Mouse (Mus musculus): ENCODE data around the gene Tepsin.
A peak's percentile ranks its signal among the peaks of the same experiment; 100 is the strongest.

Tepsin gene

DNA sequence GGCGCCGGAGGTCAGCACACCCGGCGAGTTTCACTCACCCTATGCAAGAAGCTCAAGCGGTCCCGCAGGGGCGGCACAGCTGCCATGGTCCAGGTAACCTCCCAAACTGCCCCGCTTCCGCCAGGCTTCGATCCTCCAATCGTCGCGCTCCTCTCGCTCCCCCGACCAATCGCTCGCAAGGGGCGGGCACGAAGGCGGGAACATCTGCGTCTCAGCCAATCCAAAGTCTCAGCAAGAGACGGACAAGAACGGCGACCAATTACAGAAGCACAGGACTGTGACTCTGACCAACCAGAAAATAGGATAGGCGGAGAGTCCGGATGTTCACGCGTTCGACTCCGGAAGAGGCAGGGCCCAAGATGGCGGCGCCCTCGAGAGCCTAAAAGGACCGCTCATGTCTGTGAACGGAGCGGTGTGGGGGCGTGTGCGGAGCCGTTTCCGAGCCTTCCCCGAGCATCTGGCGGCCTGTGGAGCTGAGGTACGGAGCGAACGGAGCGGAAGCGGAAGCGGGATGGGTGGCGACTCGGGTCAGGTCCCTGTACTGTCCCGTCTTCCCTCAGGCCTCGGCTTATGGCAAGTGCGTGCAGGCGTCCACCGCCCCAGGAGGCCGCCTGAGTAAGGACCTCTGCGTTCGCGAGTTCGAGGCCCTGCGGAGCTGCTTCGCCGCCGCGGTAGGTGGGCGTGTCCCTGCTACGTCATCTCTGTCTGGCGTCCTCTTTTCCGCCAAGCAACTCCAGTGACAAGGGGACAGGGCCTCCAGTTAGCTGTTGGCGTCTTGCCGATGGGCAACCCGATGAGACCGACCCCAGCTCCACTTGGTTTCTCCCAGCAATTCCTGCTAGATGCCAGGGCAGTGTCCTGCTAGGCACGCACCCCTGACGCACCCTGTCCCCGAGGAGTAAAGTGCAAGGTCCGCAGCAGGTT is at the start of gene Tepsin, which contains the start of gene Ndufaf8:
Gene Tepsin, minus strand, starts transcription at position 144 of the 924 bp plus-strand sequence.
Gene Ndufaf8, plus strand, starts transcription at position 341 of the 924 bp plus-strand sequence.
- peak; percentile 98 for DNase-seq (ENCODE audit: low spot score)

DNA sequence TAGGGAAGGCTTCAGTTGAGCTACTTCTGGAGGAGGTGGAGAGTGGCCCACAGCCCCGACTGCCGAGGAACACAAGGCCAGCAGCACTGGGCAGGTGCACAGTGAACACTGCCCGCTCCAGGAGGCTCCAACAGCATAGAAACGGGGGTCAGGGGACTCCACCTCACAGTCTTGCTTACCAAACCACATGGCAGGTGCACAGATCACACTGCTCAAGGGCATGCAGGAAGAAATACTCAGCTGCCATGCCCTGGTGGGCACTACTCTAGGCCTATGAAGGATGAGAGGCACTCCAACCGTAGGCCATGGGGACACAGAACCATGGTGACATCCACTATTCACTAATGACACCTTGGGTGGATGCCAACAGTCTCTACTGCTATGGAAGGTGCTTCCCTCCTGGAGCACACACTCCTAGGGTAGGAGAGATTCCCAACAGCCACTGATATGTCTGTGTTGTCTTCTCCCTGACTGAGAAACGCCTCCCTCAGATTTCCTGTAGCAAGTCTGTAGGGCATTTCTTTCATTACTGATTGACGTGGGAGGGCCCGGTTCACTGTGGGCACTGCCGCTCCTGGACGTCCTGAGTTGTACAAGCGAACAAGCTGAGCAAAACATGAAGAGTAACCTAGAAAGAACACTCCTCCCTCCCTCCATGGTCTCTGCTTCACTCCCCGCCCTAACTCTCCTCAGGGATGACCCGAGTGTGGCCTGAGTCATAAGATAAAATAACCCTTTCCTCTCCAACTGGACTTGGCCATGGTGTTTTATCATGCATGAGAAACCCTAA is 45.4 kb upstream of the Tepsin start:
- no peak for DNase-seq (ENCODE audit: low spot score)

DNA sequence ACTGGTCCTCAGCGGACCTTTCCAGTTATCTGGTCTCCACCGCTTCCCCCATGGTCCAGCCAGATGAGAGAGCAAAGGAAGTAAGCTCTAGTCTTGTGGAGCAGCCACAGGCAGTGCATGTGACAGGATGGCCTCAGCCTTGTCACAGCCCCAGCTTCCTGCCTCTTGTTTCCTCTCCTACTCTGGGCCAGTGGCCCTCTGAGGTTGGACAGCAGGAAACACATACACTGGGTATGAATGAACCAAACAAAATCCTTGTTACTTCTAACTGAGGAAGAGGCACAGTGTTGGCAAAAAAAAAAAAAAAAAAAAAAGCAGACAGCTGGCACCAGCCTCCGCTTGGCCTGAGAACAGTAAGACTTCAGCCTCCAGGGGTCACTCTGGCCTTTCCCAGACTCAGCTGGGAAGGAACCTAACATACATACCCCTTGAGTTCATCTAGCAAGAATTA is 44.1 kb upstream of the Tepsin start:
- DNase-seq (ENCODE audit: low spot score) = peak; percentile 29

DNA sequence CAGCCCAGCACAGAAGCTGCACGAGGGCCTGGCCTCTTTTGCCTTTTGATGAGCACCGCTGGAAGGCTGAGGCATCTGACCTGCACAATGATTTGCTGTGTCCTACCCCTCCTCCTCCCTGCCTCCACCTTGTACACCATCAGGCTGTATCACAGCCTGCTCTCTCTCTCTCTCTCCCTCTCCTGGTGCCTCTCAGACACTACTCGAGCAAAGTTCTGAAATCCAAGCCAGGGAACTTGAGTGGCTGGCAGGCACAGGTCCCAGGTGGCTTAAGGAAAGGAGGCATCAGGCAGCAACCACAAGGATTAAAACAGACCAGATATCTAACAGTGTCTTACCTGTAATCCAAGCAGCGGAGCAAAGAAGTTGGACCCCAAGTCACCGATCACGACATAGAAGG is 41.7 kb upstream of the Tepsin start:
- DNase-seq (ENCODE audit: low spot score) = no peak

DNA sequence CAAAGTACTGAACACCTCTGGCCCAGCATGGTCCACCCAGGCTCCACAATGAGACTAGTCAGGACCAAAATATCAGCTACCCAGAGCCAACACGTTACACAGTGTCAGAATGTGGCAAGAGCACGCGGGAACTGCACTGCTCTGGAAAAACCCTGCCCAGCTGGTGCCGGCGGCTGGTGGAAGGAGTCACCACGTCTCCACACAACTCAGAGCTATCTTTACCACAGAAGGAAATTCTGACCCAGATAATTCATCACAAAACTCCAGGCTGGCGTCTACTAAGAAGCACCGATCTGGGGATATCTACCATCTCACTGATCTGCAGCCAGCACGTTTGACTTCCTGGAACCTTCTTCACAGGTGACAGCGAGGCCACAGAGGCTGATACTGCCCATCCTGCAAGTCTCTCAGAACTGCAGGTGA is 40.8 kb upstream of the Tepsin start:
- no peak for DNase-seq (ENCODE audit: low spot score)

DNA sequence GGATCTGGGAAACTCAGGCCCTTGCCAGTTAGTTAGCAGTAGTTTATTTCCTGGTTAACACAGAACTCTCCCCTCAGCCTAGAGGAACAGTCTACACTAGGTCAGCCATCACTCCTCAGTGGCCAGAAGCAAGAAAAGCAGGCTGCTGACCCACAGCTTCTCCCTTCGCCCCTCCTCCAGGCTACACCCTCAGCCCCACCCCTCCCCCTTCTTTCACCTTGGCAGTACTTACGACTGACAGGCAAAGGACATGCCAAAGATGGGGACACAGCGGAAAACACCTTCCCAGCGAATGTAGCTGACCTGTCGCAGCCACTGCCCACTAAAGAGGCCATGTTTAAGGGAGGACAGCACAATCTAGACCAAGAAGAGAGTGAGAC is 39.1 kb upstream of the Tepsin start:
- peak; percentile 13 for DNase-seq (ENCODE audit: low spot score)

DNA sequence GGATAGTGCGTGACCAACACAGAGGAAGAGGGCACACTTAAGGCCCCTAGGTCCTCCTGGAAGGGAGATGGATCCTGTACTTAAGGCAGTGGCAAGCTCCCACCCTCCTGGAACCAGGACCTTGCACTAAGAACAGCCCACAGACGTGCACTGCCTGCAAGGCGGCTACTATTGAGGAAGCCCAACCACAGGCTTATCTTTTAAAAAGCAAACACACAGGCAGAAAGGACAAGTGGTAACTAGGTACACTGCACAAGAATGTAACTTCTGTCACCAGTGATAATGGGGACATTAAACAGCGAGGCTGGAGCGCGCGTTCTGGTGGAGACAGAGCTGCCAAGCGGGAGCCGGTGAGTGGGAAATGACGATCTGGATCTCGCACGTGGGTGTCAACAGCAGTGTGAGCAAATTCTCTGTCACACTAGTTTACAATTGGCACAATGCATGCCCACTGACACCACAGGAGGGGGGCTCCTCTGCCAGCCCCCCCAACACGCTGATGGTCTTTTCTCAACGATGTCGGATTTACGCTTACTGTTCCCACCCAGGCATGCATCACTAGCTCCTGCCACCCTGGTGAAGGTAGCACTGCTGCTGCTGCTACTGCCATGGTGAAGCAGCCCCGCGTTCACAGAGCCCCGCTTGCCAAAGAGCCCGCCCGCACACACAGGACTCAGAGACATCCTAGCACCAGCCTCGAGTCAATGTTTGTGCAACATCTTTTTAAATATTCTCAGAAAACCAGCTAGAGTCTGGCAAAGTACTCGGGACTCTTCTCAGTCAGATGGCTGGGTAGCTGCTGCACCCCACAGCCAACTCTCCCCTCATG is 38.5 kb upstream of the Tepsin start:
- no peak for DNase-seq (ENCODE audit: low spot score)

DNA sequence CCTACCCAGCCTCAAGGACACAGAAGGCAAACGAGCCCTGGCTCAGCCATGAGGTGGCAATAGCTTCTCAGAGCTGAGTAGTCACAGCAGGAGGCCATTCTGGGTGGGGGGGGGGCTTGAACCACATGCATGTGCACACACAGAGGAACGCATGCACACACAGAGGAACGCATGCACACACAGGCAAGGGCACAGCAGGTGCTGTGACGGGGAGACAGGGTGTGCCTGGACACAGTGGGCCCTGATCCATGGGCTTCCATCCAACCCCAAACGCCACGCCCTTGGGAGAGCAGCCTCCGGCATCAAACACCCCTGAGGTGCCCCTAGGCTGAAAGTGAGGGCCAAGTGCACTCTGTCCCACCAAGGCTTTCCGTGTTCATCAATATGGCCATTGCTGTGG is 37.7 kb upstream of the Tepsin start:
- DNase-seq (ENCODE audit: low spot score) = no peak

DNA sequence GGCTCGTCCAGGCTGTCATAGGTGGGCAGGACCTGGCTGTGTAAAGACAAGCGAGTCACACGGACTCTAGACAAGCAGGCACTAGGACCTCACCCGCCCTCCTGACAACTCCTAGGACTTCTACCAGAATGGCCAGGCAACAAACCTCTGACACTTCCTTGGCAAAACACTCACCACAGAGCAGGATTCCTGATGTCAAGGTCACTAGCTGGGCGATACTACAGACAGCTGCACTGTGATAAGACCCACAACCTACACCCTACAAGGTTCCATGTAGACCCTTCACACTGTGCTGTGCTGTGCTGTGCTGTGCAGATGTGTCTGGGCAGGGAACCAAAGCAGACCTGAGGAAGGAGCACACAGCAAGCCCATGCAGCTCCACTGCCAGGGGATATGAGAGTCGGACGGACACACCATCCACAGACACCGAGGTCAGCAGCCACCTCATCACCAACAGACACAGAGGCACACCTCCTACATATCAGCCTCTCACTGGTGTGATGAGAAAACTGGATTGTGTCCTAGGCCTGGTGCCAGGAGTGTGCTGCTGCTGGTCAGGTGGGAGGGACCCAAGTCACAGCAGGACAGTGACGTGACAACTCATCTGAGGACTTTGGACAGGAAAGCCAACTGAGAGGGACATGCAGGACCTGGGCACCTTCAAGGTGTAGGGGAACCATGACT is 36.5 kb upstream of the Tepsin start:
- no peak for DNase-seq (ENCODE audit: low spot score)

DNA sequence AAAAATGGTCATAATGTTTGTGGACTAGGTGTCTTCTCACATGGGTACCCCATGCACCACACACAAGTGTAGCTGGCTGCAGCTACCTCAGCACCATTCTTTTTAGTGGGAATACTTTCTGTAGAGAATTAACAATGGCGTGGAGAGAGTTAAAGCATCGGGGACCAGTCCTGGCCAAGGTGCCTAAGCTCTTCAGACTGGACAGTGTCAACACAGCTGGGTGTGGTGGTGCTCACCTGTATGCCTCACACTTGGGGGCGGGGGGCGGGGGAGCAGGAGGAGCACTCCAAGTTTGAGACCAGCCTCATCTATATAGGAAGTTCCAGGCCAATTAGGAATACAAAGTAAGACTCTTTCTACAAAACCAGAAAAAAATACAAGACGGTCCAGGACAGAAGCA is 35.6 kb upstream of the Tepsin start:
- no peak for DNase-seq (ENCODE audit: low spot score)

DNA sequence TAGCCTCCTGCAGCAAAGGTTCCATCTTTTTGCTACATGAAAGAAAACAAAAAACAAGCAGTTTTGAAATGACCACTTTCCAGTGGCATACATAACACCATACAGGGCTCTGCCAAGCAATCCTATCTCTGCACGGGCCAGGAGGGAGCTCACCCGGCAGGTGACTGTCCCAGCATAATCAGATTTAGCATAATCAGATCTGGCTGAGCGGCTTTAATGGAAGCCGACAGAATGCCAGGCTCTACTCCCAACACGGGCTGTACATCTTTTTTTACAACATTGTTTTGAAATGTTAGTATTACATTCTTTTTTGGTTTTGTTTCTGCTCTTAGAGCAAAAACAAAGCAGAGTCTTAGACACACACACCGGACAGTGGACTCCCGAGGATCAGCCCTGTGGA is 30.8 kb upstream of the Tepsin start:
- DNase-seq (ENCODE audit: low spot score) = no peak

DNA sequence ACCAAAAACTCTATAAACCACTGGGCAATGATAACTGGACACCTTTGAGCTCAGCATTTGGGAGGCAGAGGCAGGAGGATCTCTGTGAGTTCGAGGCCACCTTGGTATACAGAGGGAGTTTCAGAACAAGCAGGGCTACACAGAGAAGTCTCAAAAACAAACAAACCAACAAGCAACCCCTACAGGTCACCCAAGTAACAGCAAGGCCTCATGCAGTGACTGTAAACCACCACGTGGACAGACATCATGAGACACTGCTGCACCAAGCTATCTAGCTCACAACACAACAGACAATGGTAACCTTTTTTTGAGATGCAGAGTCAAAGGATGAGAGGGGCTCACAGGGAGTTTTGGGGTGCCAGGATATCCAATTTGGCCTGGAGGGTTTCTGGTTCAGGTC is 28.3 kb upstream of the Tepsin start:
- DNase-seq (ENCODE audit: low spot score) = no peak

DNA sequence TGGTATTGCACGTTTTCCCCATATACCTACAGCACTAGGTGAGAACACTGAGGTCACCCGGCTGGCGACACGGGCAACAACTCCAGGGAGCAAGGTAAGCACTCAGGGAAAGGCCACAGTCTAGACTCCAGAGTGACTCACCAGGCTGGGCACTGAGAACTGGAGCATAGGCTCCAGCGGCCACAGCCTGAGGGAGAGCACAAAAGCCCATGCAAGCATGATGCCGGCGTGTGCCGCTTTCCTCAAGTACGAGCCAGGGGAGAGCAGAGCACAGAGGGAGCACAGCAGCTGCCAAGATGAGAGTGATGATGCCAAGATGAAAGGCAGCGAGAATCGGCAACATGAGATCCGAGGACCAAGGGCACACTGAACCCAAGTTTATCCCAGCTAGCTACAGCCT is 23.6 kb upstream of the Tepsin start:
- DNase-seq (ENCODE audit: low spot score) = no peak

DNA sequence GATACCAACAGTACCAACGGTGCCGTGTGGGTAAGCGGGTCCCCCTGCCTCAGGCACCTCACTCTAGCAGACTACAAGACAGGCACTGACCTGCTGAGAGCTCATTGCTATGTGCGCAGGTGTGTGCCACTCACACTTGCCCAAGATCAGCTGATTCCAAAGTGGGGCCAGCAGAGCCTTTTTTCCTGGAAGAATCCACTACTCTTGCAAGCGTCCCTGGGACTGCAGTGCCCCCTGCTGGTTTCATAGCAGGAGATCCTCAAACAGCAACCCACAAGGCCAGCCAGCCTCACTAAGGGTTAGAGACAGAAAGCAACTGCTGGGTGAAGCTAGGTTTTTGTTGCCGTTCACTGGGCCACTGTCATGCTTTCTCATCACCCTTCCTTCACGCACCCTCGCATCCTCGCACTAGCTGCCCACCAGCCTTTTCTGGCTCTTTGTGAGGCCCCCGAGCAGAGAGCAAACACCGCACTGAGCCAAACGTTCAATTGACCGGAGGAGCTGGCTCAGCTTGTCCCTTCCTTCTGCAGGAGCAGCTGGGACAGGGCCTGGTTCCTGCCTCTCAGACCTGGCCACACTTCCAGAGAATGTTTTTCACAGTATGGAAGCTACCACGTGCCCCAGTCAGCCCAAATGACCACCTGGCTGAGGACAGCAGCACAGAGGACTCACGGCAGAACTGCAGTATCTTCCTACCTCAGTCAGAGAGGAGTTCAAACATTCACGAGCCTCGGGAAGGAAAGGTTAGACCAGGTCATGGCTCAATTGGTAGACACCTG is 22.3 kb upstream of the Tepsin start:
- DNase-seq (ENCODE audit: low spot score) = peak; percentile 78

DNA sequence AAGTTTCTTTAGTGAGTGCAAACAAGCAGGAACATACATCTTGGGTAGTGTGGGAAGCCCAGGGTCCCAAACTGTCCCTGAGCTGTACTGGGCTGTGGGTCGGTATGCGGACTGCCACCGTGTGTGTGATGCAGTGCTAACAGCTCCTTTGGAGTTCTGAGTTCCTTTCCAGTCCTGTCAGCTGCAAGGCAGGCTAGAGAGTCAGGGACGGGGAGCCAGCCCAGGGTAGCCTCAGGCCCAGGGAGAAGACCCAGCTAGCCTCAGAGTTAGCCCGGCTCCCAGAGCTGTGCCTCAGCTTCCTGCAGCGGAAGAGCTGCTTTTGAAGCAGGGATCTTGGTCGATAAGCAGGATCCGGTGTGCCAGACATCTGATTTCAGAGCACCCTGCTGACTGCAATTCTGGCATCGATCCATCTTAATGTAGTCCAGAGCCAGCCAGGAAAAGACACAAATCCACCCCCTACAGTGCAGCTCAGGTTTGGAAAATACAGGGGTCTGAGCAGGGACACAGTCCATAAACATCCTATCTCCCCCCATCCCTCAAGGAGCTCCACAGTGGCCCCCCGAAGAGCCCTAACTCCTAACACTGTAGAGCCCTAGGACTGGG is 21.5 kb upstream of the Tepsin start:
- DNase-seq (ENCODE audit: low spot score) = no peak

DNA sequence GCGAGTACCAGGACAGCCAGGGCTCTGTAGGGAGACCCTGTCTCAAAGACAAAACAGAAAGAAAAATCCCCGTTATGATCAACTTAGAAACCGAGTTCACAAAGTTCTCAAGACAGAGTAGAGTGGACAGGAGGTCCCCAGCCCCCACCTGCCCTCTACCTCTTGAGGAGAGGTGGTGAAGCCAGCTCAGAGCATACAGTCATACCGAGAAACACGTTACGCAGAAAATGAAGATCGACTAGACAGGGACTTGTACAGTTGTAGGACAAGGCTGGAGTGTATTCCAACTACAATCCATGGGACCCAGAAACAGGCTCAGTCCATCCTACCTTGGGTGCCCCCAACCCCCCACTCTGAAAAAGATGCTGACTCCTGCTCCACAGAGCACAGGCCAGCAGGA is 20.6 kb upstream of the Tepsin start:
- DNase-seq (ENCODE audit: low spot score) = no peak

DNA sequence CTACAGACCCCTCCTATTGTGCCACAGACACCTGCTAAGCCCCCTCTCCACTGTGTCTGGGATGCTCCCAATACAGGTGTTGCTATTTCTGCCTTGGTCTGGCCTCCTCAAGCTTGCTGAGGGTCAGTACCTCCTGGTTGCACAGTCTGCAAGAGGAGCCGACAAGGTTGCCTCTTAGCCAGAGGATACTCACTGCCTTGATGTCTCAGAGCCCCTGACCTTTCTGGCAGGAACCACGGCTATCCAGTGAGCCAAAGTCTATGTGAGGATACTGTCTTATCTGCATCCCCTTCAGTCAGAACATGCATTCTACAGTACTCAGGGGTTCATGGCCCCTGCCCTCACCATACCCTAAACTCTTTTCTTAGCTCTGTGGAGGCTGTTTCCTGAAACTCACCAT is 19.1 kb upstream of the Tepsin start:
- no peak for DNase-seq (ENCODE audit: low spot score)

DNA sequence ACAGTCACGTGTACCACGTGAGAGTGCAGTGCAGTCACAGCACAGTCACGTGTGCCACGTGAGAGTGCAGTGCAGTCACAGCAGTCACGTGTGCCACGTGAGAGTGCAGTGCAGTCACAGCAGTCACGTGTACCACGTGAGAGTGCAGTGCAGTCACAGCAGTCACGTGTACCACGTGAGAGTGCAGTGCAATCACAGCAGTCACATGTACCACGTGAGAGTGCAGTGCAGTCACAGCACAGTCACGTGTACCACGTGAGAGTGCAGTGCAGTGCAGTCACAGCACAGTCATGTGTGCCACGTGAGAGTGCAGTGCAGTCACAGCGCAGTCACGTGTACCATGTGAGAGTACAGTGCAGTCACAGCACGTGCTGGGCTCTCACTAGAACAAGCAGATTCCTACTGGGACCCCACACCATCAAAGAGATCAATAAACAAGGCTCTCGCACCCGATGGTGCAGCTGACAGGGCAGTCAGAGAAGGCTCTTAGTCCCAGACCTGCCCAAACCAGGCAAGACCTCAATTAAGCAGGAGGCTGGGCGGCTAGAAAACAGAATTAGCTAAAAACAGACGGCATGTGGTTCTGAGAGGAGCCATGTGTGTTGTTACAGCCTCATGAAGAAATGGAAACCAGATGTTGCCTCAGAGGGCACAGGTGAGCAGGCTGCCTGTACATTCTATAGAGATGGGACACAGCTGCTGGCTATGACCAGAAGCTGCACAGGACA is 16.1 kb upstream of the Tepsin start:
- DNase-seq (ENCODE audit: low spot score) = peak; percentile 61

DNA sequence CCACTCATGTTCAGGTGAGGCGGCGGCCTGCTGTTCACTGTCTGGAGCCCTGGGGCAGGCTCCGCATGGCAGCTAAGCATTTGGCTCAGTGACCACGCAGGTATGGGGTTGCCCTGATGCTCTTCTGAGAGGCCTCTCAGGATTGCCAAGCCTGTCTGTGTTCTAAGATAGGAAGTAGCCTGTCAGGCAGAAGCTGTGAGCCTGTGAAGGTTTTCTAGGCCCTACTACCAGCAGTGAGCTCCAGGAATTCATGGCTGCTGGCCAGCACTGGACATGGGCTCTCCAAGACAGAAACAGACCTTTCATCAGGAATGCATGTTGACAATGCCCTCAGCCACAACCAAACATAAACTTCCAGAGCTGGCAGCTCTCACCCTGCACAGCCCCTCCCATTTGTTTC is 13.6 kb upstream of the Tepsin start:
- no peak for DNase-seq (ENCODE audit: low spot score)

DNA sequence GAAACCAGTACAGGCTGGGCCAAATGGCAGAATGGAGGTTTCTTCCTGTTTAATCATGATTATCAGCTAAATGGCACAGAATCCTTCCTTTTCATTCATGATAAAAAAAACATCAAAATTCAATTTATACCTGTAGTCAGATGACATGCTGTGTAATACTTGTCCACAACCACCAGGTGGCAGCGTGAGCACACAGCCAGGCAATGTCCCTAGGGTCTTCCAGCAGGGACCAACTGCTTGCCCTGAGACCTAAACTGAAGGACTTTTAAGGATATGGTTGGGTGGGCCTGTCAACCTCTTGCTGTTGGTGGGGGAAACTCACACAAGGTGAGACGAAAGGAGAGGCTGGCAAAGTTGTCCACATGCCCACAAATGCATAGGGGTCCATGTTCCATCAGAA is 12.5 kb upstream of the Tepsin start:
- peak; percentile 87 for DNase-seq (ENCODE audit: low spot score)
